Mouse (Mus musculus) mouse embryonic stem cell (cell line): ENCODE results near the gene Ift122.

ENCODE experiments used
- in situ Hi-C, 2 experiments: fragments of 300-500 bp; cut with MboI; formaldehyde crosslinking; loops; 1 replicate in 1 of 2; 3 replicates in 1 of 2; pipeline ENCODE4 v1.14.3; 2019 to 2020; ENCODE audit warnings: low sequenced_read_pairs in 2 of 2, low pct_unique_long_range_greater_than_20kb in 1 of 2, mixed read lengths in 1 of 2; ENCODE audit not compliant: unreplicated experiment in 1 of 2

The Ift122 gene

DNA sequence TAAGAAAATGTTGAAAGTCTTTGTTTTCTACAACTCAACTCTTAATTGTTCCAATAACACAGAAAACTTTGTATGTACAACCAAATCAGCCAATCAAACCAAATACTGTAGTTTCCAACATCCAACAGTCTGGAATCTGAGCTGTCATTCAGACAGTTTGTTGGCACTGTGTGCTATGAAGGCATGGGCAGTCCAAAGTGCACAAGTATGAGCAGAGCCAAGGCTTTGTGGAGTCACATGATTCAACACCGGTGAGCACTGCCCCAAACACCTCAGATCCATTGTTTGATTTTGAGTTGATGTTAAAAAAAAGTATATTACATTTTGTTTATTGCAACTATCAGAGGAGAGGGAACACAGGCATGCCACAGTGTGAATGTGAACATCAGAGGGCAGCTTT, 87.3 kb downstream of the Ift122 start:
- in situ Hi-C loops = no loop called here

DNA sequence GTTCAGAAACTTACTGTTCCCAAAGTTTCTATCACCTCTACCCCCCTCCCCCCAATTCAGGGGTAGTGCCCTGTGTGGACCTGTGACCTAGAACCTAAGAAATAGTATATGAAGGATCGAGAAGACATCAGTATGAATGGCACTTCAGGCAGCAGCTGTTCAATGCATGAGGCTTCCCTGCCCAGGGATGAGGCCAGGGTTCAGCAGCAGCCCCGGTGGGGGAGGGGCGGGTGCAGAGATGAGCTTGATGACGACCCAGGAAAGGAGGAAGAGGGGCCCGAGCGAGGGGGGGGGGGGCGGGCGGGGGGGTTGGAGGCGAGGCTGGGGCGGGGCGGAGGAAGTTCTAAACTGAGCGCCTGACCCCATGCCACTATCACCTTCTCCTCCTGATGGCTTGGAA, 87.9 kb downstream of the Ift122 start:
- in situ Hi-C loops = no loop called here

DNA sequence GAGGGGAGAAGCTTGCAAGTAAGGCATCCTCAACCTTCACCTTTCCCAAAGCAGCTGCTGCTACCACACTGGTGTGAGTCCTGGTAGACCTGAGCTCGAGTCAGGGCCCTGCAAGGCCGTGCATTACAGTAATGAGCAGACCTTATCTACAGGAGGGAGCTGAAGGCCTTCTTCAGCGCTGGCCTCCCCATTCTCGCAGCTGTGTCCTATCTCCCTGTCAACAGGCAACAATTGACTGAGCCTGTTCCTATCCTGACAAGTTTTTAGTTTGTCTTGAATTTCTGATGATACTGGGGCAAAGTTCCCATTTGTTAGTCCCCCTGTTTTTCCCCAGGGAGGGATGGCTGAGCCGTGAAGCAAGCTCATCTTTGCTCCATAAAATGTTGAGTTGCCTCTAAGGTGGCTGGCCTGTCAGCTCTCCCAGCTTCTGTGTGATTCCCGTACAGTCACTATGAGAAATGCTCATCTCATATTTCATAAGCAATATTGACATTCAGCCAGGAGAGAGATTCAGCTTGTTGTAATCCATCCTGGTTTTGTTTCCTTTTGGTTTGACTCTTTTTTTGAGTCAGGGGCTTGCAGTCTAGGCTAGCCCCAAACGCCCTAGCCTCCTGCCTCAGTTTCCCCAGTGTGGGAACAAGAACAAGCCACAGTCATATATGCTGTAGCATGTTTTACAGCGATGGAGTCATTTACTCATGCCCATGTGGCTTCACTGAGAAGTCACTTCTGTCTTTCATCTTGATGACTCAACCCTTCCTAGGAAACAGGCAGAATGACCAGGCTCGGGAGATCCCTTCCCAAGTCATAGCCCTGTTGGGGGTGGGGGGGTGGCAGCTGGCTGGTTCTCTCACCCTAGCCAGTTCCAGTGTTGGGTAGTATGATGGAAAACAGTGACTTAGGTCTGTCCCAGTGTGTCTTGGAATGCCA, 90.5 kb downstream of the Ift122 start:
- in situ Hi-C loops = no loop called here

DNA sequence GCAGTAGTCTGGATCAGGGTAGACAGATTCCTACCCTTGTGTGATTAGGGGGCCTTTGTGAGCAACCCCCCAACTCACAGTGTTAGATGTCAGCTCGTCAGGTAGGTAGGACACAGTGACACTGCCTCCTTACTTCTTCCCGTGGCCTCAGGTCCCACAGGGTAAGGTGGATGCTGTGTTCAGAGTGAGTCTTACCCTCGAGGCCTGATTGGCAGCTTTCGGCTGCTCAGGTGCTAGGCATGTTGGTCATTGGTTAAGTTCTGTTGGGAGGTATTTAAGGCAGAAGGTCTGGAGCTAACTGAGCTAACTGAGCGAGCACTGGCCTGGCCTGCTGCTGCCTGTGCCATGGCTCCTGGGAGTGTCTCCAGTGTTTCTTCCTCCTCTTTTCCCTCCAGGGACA, 91.4 kb downstream of the Ift122 start, which contains the start of gene H1foo:
Gene H1foo (plus strand): TSS at position 301 of the 400 bp plus-strand sequence.
- in situ Hi-C loops = no loop called here

DNA sequence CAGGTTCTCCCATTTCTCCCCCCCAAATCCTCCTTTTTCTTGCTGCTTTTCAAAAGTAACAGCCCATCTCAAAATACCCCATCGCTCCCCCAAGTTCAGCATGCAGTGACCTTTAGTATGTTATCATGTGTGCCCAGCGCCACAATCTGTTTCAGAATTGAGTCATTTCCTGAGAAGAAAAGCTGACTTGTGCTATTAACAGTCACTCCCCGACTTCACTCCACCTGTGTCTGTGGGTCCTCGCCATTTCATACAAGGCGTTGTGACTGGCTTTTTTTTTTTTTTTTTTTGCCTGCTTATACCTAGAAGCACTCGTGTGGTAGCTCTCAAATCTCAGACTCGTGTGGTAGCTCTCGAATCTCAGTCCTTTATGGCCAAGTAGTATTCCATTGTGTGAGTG, 92.4 kb downstream of the Ift122 start:
- in situ Hi-C loops = no loop called here

DNA sequence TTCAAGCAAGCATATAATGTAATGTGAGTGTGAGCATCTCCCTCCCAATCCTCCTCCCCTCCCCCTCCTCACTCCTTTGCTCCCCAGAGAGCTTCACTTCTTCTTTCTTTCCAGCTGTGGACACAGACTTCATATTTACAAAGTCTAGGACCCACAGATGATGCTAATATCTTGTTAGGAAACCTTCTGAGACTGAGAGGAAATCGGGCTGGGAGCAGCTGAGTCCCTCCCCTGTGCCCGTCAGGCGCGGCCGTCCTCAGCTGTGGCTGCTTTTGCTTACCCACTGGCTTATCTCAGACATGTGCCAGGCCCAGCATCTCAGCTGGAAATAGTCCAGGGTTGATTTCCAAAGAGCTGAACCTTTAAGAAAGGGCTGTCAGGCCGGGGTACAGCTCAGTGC, 93.1 kb downstream of the Ift122 start:
- in situ Hi-C loops = no loop called here

DNA sequence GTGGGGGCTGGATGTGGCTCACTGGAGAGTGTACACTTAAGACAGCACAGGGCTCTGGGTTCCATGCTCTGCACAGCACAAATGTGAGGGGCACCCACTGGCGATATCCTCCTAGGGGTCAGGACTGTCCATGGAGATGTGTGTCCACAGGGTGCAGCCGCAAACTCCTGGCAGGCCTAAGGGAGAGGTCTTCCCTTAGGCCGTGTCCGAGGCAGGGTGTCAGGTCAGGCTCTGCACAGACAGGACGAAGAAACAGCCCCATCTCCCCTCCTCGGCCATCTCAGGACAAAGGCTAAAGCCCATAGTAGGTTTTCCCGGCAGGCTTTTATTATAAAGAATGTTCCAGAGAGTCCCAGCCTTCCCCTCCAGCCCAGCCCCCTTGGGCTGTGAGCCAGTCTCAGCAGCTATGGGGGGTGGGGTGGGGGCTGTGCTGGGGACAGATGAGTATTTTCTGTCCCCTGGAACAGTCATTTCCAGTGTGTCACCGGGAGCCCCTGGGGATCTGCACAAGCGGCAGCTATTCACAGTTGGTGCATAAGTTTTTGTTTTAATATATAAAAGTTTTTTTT, 101.3 kb downstream of the Ift122 start:
- in situ Hi-C loops = no loop called here

DNA sequence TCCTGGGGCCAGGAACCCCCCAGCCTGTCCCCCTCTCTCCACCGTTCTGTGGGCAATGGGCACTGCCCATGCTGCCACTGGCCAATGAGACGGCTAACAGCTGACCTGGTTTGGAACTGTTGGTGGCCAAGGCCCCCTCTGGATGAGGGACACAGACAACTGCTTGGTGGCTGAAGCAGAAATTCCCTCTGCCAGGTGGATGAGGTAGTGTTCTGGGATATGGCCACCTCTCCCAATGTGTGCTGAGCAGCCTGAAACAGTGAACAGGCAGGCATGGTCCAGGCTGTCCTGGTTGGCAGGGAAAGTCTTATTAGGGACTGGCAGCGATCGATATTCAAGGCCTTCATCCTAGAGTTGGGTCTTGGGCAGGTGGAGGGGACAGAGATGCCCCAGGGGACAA, 101.9 kb downstream of the Ift122 start:
- in situ Hi-C loops = no loop called here

DNA sequence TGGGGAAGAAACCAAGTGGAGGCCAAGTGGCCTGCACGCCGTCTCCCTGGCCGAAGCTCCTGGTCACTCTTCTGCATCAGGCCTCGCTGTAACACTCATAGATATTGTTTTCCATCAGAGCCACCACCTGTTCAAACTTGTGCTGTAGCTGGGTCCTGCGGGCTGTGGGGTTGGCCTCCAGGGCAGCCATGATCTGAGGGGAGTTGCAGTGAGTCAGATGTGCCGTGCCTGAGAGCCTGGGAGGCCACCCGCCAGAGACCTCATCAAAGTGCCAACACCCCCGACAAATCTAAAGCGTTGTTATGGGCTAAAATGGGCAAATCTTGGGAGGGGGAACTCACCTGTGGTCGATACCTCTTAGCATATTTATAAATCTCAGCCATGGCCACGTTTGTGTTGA, 102.4 kb downstream of the Ift122 start:
- in situ Hi-C loops = no loop called here

DNA sequence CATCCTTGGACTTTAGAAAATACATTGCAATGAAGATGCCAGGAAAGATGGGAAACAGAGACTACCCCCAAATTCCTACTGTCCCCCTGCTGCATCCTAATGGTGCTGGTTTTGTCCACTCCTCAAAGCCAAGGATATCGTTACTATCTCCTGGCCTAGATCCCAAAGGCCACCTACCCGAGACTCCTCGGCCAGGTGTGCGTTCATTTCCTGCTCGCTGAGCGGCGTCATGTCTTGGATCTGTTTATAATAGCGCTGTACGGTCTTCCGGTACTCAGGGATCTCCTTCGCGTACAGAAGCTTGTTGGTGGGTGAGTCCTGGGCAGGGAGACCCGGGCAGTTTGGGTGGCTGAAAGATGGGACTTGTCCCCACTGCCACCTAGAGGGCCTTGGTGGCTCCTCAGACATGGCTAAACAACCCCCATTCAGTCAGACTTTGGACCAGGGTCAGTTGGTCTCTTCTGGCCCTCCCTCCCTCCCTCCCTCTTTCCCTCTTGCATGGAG, 103.2 kb downstream of the Ift122 start:
- in situ Hi-C loops = no loop called here

DNA sequence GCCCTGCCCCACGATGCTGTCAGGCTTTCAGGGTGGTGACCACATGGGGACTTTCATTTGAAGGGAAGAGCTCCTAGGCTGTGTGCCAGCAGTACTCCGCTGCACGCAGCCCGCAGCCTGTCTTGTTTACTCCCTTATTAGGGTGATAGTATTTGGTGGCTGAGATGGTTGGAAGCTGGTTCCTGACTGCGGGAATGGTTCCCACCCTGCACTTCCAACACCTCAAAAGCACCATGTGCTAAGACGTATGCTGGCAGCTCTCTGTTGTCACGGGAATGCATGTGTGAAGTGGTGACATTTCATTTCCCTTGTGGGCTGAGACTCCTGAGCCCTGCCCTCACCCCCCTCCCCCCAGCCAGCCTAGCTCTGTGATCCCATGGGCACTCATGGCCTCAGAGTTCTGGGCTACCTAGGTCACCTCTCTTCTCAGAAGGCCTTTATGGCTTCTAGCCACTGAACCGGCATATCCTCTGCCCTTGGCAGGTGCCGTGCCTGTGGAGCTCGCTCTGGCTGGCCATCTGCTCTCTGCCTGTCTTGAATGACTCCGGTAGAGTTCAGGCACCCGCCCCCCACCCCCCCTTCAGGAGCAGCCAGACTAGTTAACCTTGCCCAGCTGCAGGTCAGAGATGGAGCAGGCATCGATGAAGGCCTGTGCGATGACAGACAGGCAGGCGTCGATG, 103.8 kb downstream of the Ift122 start:
- in situ Hi-C loops = no loop called here

DNA sequence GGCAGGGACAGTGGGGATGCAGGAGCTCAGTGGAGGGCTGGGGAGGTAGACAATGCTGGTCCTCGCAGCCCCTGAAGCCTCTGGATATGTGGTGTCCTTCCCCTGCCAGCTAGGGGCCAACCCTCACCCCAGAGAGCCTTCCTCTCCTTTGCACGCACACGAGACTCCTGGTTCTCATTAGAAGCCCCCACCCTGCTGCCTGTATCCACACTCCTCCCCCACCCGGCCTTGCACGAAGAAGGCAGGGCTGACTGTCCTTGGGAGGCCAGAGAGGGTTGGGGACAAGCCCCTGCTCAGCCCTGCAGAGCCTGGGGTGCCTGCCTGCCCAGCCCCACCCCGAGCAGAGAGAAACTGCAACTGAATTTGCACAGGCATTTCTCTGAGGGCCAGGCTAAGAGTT, 104.4 kb downstream of the Ift122 start:
- in situ Hi-C loops = no loop called here

DNA sequence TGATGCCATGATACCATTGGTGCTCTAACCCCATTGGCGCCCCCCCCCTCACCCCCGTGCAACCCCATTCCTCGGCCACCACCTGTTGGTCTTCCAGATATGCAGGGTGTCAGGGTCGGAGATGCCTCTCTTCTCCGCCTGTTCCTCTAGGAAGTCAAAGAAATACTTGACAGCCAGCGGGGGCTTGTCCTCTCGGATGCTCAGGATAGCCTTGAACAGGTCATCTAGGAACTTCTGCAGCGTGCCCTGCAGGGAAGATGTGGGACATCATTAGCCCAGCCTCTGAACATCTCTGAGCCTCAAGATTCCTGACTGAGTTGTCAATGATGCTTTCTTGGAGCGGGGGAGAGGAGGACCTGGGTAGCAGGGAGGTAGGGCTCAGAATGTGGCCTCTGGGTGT, 105.2 kb downstream of the Ift122 start:
- in situ Hi-C loops = no loop called here

DNA sequence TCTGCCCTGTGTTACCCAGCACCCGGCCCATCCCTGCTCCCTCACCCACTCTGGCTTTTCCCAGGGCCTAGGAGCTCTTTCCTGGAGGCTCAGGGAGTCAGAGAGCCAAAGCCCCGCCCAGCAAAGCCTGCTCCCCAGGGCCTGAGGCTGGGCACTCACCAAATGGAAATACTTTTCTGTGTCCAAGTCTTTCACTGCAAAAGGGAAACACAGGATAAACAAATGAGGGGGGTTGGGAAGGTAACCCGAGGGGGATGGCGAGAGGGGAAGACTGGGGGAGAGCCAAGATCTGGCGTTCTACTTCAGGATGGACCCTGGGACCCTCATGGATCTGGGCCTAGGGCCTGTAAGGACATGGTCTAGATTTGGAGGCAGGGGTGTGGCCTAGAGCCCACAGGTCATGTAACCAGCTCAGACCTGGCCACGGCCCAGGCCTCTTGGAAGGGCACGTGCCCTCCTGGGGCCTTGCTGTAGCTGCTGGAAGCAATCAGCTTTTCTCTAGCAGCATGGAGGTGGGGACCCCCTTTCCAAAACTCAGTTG, 106.0 kb downstream of the Ift122 start:
- in situ Hi-C loops = no loop called here

DNA sequence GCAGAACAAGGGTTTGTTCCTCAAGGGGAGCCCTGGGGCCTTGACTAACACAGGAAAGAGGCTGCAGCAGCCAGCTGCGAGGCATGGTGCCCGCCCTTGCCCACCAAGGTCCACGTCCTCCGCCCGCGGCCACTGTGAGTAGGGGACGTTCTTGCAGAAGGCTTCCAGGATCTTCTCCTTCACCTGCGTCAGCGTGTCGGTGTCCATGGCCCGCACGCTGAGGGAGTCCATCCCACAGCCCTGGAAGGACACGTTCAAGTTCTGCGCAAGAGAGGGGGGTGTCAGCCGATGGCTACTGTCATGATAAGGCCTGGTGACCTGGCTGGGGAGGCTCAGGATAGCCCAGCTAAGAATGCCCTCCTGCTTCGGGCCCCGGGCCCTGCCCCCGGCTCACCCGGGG, 107.1 kb downstream of the Ift122 start:
- in situ Hi-C loops = no loop called here

DNA sequence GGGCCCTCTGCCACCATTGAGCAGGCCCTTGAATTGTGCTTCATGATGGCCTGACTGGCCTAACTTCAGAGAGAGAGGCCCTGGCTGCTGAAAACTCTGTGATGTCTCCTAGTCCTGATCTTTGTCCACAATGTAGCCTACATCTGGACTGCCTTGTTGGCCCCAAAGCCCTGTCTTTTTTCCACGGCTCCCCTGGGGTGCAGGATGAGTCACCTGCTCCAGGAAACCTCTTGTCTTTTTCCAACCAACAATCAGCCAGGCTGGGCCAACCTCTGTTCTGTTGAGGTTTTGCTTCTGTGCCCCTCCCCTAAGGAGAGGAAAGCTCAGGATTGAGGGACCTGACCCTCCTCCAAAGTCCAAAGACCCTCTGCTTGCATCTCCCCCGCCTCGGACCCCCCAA, 108.5 kb downstream of the Ift122 start:
- in situ Hi-C loops = no loop called here

DNA sequence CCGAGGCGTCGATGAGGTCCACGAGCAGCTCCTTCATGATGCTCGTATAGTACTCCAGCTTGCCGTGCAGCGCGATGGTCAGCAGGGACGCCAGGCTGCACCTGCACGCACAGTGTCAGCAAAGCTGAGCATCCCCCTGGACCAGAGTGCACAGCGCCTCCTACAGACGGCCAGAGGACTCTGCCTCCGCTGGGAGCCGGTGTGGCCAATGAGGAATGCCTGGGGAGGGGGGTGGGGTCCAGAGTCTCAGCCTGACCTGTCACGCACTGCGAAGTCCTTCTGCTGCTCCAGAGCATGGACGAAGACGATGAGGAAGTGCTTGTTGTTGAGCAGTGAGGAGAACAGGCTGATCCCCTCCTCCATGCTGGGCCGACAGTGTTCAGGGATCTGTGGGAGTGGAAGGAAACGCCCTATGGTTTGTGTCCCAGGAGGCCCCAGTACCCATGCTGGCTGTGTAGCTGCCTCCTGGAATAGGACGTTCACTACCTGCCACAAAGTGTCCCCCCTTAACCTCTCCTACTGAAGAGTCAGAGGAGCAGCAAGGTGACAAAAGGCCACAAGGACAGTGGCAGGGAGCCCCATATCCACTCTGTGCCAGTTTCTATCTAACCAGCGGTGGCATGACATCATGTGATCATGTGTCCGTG, 109.3 kb downstream of the Ift122 start:
- in situ Hi-C loops = no loop called here

DNA sequence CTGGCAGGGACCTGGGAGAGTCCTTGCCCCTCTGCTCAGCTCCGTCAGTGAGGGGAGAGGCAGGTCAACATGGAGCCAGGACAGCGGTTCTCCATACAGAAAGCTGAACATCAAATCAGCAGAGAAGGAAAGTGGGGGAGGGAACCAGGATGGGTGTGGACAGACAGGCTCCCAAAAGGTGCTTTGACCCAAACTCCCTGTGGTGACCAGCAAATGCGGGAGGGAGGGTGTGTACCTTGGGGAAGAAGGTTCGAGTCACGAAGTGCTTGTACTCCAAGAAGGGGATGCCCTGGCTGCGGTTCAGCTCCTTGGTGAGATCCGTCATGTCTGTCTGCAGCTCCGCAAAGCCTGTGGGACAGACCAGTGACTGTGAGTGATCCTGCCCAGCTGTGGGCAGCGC, 110.4 kb downstream of the Ift122 start:
- in situ Hi-C loops = no loop called here
